Mouse (Mus musculus) mouse embryonic stem cell (cell line): ENCODE measurements at regions not wholly inside any gene's neighbourhood (a gene's known extent, or its start where the extent isn't known, plus 50 kb on each side); places are given as distances from the start of the nearest gene placed in this dataset.

Experiments
- in situ Hi-C, 2 experiments: fragments of 300-500 bp; cut with MboI; formaldehyde crosslinking; loops; 1 replicate in 1 of 2; 3 replicates in 1 of 2; pipeline ENCODE4 v1.14.3; 2019 to 2020; ENCODE audit warnings: low sequenced_read_pairs in 2 of 2, low pct_unique_long_range_greater_than_20kb in 1 of 2, mixed read lengths in 1 of 2; ENCODE audit not compliant: unreplicated experiment in 1 of 2

- in situ Hi-C loops = loop anchor here in 1 of 2 experiments (25.0 kb wide), 1 partner anchor 709 kb away; the partner anchor contains the start of genes Ap4s1 and Strn3
These were observed 107.5 kb upstream of the Arhgap5 start for GRCm38 (mm10) chr12:52396178-52396841.

- in situ Hi-C loops = loop anchor here in 1 of 2 experiments (25.0 kb wide), 1 partner anchor 711 kb away; the partner anchor contains the start of genes Ap4s1 and Strn3
These were observed 105.9 kb upstream of the Arhgap5 start for GRCm38 (mm10) chr12:52397718-52398510.

- in situ Hi-C loops = loop anchor here in 1 of 2 experiments (25.0 kb wide), 1 partner anchor 711 kb away; the partner anchor contains the start of genes Ap4s1 and Strn3
These were observed 105.2 kb upstream of the Arhgap5 start for GRCm38 (mm10) chr12:52398511-52398975.

- in situ Hi-C loops = no loop called here
These were observed 103.7 kb upstream of the Arhgap5 start for GRCm38 (mm10) chr12:52400099-52400498.

- in situ Hi-C loops = no loop called here
These were observed 101.1 kb upstream of the Arhgap5 start for GRCm38 (mm10) chr12:52402711-52403110.

GRCm38 (mm10) chr12:52406386-52406785 lies 97.4 kb upstream of the Arhgap5 start:
- in situ Hi-C loops = no loop called here

GRCm38 (mm10) chr12:52408307-52408895 lies 95.4 kb upstream of the Arhgap5 start:
- in situ Hi-C loops = no loop called here

GRCm38 (mm10) chr12:52409221-52409620 lies 94.6 kb upstream of the Arhgap5 start:
- in situ Hi-C loops = no loop called here

- in situ Hi-C loops = no loop called here
These were observed 91.6 kb upstream of the Arhgap5 start for GRCm38 (mm10) chr12:52412172-52412571.

- in situ Hi-C loops = no loop called here
These were observed 90.7 kb upstream of the Arhgap5 start for GRCm38 (mm10) chr12:52413046-52413473.

- in situ Hi-C loops = no loop called here
These were observed 81.0 kb upstream of the Arhgap5 start for GRCm38 (mm10) chr12:52422729-52423128.

- in situ Hi-C loops = no loop called here
These were observed 79.3 kb upstream of the Arhgap5 start for GRCm38 (mm10) chr12:52424336-52425034.

GRCm38 (mm10) chr12:52429935-52430334 lies 73.8 kb upstream of the Arhgap5 start:
- in situ Hi-C loops = no loop called here

GRCm38 (mm10) chr12:52431933-52432332 lies 71.8 kb upstream of the Arhgap5 start:
- in situ Hi-C loops = no loop called here

- in situ Hi-C loops = no loop called here
These were observed 69.8 kb upstream of the Arhgap5 start for GRCm38 (mm10) chr12:52434021-52434420.

GRCm38 (mm10) chr12:52435321-52435720 lies 68.5 kb upstream of the Arhgap5 start:
- in situ Hi-C loops = no loop called here

GRCm38 (mm10) chr12:52435795-52436211 lies 68.0 kb upstream of the Arhgap5 start:
- in situ Hi-C loops = no loop called here

- in situ Hi-C loops = no loop called here
These were observed 66.8 kb upstream of the Arhgap5 start for GRCm38 (mm10) chr12:52436941-52437340.
